Mouse (Mus musculus): ENCODE measurements at regions not wholly inside any gene's neighbourhood (a gene's known extent, or its start where the extent isn't known, plus 50 kb on each side); places are given as distances from the start of the nearest gene placed in this dataset.

- 85% methylated on average over 6 of the region's 6 CpGs for WGBS
- no peak overlapping the region for H3K27ac ChIP-seq
- no peak overlapping the region for H3K4me2 ChIP-seq
- H3K36me3 ChIP-seq = no peaks in the 10 kb centered on the region
- no peaks in the 10 kb centered on the region for H3K4me1 ChIP-seq (replicated peaks)
- H3K9ac ChIP-seq (replicated peaks) = no peak overlapping the region
- no peaks in the 10 kb centered on the region for H3K27me3 ChIP-seq
- no peaks in the 10 kb centered on the region for H3K9me3 ChIP-seq
- no peak overlapping the region for H3K4me3 ChIP-seq (replicated peaks)
- no peak for ATAC-seq (ENCODE audit: insufficient number of reproducible peaks, insufficient read depth, low FRiP score, low TSS enrichment, low read depth)
Measured at GRCm38 (mm10) chr13:115575052-115575891, 473.5 kb upstream of the Itga1 start.

DNA sequence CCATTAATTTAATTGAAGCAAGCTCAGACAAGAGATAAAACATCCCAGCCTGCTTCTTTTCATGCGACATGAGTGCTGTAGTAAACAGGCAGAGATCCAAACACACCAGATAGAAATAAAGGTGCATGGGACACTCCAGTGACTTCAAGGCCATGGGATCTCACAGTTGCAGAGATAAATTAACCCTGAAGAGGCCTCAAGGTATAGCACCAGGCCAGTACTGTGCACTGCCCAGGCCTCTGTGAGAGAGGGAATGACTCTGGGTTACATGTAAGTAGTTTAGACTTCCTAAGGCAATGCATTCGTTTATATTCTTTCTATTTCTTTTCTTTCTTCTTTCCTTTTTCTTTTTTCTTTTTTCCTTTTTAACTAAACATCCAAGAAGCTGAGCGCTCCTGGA lies 439.4 kb upstream of the Itga1 start:
- ATAC-seq (ENCODE audit: insufficient number of reproducible peaks, insufficient read depth, low FRiP score, low TSS enrichment, low read depth) = no peak
- no peaks in the 10 kb centered on the region for H3K36me3 ChIP-seq
- 82% methylated on average over 3 of the region's 3 CpGs for WGBS
- no peak overlapping the region for H3K9ac ChIP-seq (replicated peaks)
- no peaks in the 10 kb centered on the region for H3K9me3 ChIP-seq
- H3K4me2 ChIP-seq = no peak overlapping the region
- H3K27ac ChIP-seq = no peak overlapping the region
- H3K4me1 ChIP-seq (replicated peaks) = no peaks in the 10 kb centered on the region
- no peaks in the 10 kb centered on the region for H3K27me3 ChIP-seq
- no peak overlapping the region for H3K4me3 ChIP-seq (replicated peaks)

GRCm38 (mm10) chr13:115535900-115536299 lies 434.1 kb upstream of the Itga1 start:
- WGBS = 54% methylated on average over 3 of the region's 3 CpGs
- Histone ChIP-seq H3K4me3 (replicated peaks) (no peak overlapping the region), H3K4me2 (no peak overlapping the region)

DNA sequence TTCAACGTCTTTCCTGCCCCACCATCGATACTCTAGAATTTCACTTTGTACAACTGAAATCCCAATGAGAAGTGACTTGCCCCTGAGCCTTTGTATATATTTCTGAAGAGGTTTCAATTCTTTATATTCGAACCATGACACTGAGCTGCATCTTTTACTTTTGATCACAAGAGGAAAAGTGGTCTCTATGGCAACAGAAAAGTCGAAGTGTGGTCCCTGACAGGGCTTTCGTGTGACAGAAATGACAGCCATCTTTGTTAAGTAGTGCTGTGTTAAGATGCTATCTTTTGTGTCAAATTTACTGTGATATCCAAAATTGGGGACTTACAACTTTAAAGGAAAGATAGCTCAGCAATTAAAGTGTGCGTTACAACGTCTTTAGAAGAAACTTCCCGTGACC lies 412.1 kb upstream of the Itga1 start:
- no peak overlapping the region for H3K9ac ChIP-seq (replicated peaks)
- 62% methylated on average over 8 of the region's 8 CpGs for WGBS

More at GRCm38 (mm10) chr13:115535900-115536299, 434.1 kb upstream of the Itga1 start:
- Histone ChIP-seq H3K27ac (no peak overlapping the region), H3K9me3 (no peaks in the 10 kb centered on the region), H3K27me3 (no peaks in the 10 kb centered on the region), H3K36me3 (no peaks in the 10 kb centered on the region), H3K9ac (replicated peaks) (no peak overlapping the region), H3K4me1 (replicated peaks) (no peaks in the 10 kb centered on the region)
- ATAC-seq (ENCODE audit: insufficient number of reproducible peaks, insufficient read depth, low FRiP score, low TSS enrichment, low read depth) = no peak

DNA sequence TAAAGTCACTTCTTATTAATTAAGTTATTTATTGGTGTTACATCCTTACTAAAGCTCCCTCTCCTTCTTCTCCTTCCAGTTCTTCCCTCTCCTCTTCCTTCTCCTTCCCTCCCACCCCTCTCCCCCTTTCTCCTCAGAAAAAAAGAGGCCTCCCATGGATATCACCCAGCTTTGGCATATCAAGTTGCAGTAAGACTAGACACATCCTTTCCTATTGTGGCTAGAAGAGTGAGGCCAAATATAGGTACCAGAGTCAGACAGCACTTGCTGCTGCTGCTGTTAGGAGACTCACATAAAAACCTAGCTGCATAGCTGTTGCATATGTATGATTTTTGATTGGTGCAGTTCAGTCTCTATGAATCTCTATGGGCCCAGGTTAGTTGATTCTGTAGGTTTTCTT lies 410.4 kb upstream of the Itga1 start:
- Histone ChIP-seq H3K9ac (replicated peaks) (no peak overlapping the region), H3K4me3 (replicated peaks) (no peak overlapping the region)

More for the DNA sequence above, 412.1 kb upstream of the Itga1 start:
- Histone ChIP-seq H3K27ac (no peak overlapping the region), H3K9me3 (no peaks in the 10 kb centered on the region), H3K27me3 (no peaks in the 10 kb centered on the region), H3K4me3 (replicated peaks) (no peak overlapping the region), H3K4me2 (no peak overlapping the region), H3K36me3 (no peaks in the 10 kb centered on the region), H3K4me1 (replicated peaks) (no peaks in the 10 kb centered on the region)
- no peak for ATAC-seq (ENCODE audit: insufficient number of reproducible peaks, insufficient read depth, low FRiP score, low TSS enrichment, low read depth)

GRCm38 (mm10) chr13:115508646-115509045 lies 406.9 kb upstream of the Itga1 start:
- no peaks in the 10 kb centered on the region for H3K27me3 ChIP-seq
- H3K27ac ChIP-seq = no peak overlapping the region
- H3K4me2 ChIP-seq = no peak overlapping the region
- WGBS = 73% methylated on average over 3 of the region's 3 CpGs
- H3K9me3 ChIP-seq = peaks cover 6% of the 10 kb centered on the region
- H3K4me1 ChIP-seq (replicated peaks) = no peaks in the 10 kb centered on the region
- no peaks in the 10 kb centered on the region for H3K36me3 ChIP-seq
- no peak overlapping the region for H3K9ac ChIP-seq (replicated peaks)
- no peak for ATAC-seq (ENCODE audit: insufficient number of reproducible peaks, insufficient read depth, low FRiP score, low TSS enrichment, low read depth)
- H3K4me3 ChIP-seq (replicated peaks) = no peak overlapping the region

More for the DNA sequence above, 410.4 kb upstream of the Itga1 start:
- Histone ChIP-seq H3K27ac (no peak overlapping the region), H3K36me3 (no peaks in the 10 kb centered on the region), H3K9me3 (no peaks in the 10 kb centered on the region), H3K27me3 (no peaks in the 10 kb centered on the region), H3K4me1 (replicated peaks) (no peaks in the 10 kb centered on the region), H3K4me2 (no peak overlapping the region)
- ATAC-seq (ENCODE audit: insufficient number of reproducible peaks, insufficient read depth, low FRiP score, low TSS enrichment, low read depth) = no peak

GRCm38 (mm10) chr13:115494399-115494798 lies 392.6 kb upstream of the Itga1 start:
- no peak overlapping the region for H3K4me2 ChIP-seq
- WGBS = 64% methylated on average over 4 of the region's 4 CpGs
- no peaks in the 10 kb centered on the region for H3K4me1 ChIP-seq (replicated peaks)
- H3K4me3 ChIP-seq (replicated peaks) = no peak overlapping the region
- H3K27ac ChIP-seq = no peak overlapping the region
- no peak for ATAC-seq (ENCODE audit: insufficient number of reproducible peaks, insufficient read depth, low FRiP score, low TSS enrichment, low read depth)
- H3K36me3 ChIP-seq = no peaks in the 10 kb centered on the region
- H3K9ac ChIP-seq (replicated peaks) = no peak overlapping the region
- H3K9me3 ChIP-seq = no peaks in the 10 kb centered on the region
- H3K27me3 ChIP-seq = no peaks in the 10 kb centered on the region

DNA sequence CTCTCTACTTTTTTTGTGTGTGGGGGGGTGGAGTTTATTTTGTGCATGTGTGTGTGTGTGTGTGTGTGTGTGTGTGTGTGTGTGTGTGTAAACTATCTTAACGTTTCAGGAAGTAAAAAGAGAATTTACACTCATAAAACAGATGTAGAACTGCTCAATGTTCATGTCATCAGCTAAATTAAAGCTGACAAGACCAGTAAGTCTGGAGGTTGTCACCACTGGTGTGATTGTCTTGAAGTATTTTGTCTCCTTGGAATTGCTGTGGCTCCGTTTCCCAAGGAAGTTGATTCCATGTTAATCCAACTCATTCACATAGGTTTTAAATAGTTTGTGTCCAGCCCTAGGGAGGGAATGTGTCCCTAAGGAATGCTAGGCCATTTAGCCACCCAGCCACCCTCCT lies 374.1 kb upstream of the Itga1 start:
- Histone ChIP-seq H3K27ac (no peak overlapping the region), H3K4me2 (no peak overlapping the region), H3K36me3 (no peaks in the 10 kb centered on the region), H3K4me3 (replicated peaks) (no peak overlapping the region), H3K4me1 (replicated peaks) (no peaks in the 10 kb centered on the region), H3K27me3 (no peaks in the 10 kb centered on the region), H3K9me3 (no peaks in the 10 kb centered on the region), H3K9ac (replicated peaks) (no peak overlapping the region)
- no peak for ATAC-seq (ENCODE audit: insufficient number of reproducible peaks, insufficient read depth, low FRiP score, low TSS enrichment, low read depth)
- 23% methylated on average over 2 of the region's 2 CpGs for WGBS

DNA sequence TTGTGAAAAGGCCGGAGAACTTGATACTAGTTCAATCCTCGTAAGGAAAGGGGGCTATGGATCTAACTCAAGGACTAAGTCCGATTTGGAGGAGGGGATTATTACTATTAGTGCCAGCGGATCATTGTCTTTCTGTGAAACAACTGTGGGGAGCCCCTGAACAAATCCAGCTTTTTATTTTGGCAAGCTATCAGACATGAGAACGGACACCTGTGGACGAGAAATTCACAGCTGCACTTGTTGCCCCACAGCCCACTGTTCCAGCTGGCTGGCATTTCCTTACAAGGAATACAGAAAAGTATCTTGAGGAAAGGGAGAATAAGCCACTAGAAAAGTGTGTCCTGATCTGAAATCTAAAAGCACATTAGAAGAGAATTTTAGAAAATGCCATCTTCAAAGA lies 363.9 kb upstream of the Itga1 start:
- H3K27ac ChIP-seq = no peak overlapping the region
- no peaks in the 10 kb centered on the region for H3K9me3 ChIP-seq
- 82% methylated on average over 6 of the region's 6 CpGs for WGBS
- H3K36me3 ChIP-seq = no peaks in the 10 kb centered on the region
- no peaks in the 10 kb centered on the region for H3K4me1 ChIP-seq (replicated peaks)
- no peak overlapping the region for H3K9ac ChIP-seq (replicated peaks)
- no peaks in the 10 kb centered on the region for H3K27me3 ChIP-seq
- no peak overlapping the region for H3K4me2 ChIP-seq
- ATAC-seq (ENCODE audit: insufficient number of reproducible peaks, insufficient read depth, low FRiP score, low TSS enrichment, low read depth) = no peak
- H3K4me3 ChIP-seq (replicated peaks) = no peak overlapping the region

DNA sequence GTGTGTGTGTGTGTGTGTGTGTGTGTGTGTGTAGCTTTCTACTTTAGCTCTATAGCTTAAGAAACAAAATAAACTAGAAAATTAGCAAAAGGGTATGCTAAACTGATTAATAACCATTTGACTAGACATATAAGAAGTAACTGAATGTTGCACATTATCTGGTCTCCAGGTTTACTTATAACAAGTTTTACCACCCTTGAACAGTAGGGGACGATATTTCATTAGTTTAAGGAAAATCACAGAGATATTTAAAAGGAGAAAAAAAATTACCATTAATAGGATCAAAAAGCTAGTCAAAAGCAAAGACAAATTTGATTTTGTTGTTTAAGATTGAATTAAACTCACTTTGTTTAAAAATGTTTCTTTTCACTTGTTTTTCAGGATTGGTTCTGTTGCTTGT lies 349.5 kb upstream of the Itga1 start:
- no peak overlapping the region for H3K9ac ChIP-seq (replicated peaks)
- no peaks in the 10 kb centered on the region for H3K27me3 ChIP-seq
- H3K4me3 ChIP-seq (replicated peaks) = no peak overlapping the region
- no peak overlapping the region for H3K4me2 ChIP-seq
- no peaks in the 10 kb centered on the region for H3K36me3 ChIP-seq
- H3K9me3 ChIP-seq = no peaks in the 10 kb centered on the region
- H3K4me1 ChIP-seq (replicated peaks) = no peaks in the 10 kb centered on the region
- no peak for ATAC-seq (ENCODE audit: insufficient number of reproducible peaks, insufficient read depth, low FRiP score, low TSS enrichment, low read depth)
- WGBS = 4% methylated on average over 1 of the region's 1 CpGs
- H3K27ac ChIP-seq = no peak overlapping the region

DNA sequence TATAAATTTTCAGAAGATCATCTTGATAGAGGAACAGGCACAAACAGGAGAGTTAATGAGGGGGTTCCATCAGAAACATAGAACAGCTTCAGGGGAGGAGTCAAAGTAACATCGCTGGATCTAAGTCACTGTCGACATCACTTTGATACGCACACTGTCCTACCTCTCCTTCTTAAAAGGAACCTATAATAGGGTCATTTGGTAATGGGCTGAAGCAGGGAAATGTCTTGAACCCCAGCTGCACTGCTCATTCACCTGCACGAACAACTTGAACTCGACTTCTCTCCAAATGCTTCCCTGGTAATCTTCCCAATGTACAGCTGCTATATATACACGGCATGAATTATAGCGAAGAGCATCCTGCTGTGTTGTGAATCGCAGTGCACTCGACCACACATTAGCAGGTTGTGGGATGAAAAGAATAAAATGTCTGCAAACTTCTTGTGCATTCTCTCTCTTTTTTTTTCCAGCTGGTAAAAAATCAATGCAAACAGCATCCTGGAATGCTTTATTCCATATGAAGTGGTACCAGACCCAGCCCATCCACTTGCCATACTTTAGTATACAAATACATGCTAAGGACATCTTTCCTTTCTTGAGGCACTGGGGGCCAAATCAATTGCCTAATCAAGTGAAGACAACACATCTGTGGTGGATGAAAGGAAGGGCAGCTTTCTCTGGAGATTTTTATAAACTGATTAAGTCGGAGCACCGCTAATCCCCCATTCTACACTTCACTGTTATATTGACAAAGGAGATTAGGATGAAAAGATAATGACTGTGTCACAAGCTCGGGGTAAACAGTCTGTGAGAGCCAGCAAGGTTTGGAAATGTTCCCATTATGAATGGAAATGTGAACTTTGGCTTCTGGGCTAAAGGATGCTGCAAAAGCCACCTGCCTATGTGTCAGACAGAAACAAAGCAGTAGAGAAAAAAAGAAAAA lies 325.6 kb upstream of the Itga1 start:
- WGBS = 76% methylated on average over 12 of the region's 12 CpGs
- no peak overlapping the region for H3K4me2 ChIP-seq
- H3K36me3 ChIP-seq = no peaks in the 10 kb centered on the region
- H3K27ac ChIP-seq = no peak overlapping the region
- H3K9me3 ChIP-seq = no peaks in the 10 kb centered on the region
- no peak for ATAC-seq (ENCODE audit: insufficient number of reproducible peaks, insufficient read depth, low FRiP score, low TSS enrichment, low read depth)
- no peak overlapping the region for H3K4me3 ChIP-seq (replicated peaks)
- no peaks in the 10 kb centered on the region for H3K27me3 ChIP-seq
- no peaks in the 10 kb centered on the region for H3K4me1 ChIP-seq (replicated peaks)
- no peak overlapping the region for H3K9ac ChIP-seq (replicated peaks)

Measured in limb, embryonic 12.5 days (tissue).